Mouse (Mus musculus) intestine, postnatal 0 days (tissue): Measurements from ENCODE around the gene H2-Ke6. TPM values are rescaled to one million over a fixed set of nuclear protein-coding genes. Genes with fewer than 3 reads are reported as not detected.
"Not testable (repeated sequence)": the region's sequence is repeated elsewhere in the genome, so short reads cannot be mapped to it uniquely, and the experiment has no call there.

ENCODE experiments used
- ATAC-seq: fragments of 200-750 bp; cut with Nextera tagmentation; 2 replicates; pipeline ENCODE4 v1.8.0; 2017; ENCODE audit warnings: mild to moderate bottlenecking, moderate TSS enrichment, moderate library complexity
- H3K27ac ChIP-seq: fragments of 300-500 bp; sonication (generic); 2 replicates; pipeline ENCODE4 v1.5.1; 2014; ENCODE audit warnings: mild to moderate bottlenecking, low read depth, low read length, moderate library complexity
- H3K27me3 ChIP-seq: fragments of 300-500 bp; sonication (generic); replicated peaks from 2 replicates; pipeline ENCODE4 v1.6.1; 2014; ENCODE audit warnings: low read length, mixed read lengths; ENCODE audit not compliant: control insufficient read depth, insufficient read depth
- H3K36me3 ChIP-seq: fragments of 300-500 bp; sonication (generic); 2 replicates; pipeline ENCODE4 v1.6.1; 2014; ENCODE audit warnings: mild to moderate bottlenecking, moderate library complexity; ENCODE audit not compliant: control insufficient read depth, insufficient read depth
- H3K4me1 ChIP-seq: fragments of 300-500 bp; sonication (generic); replicated peaks from 2 replicates; pipeline ENCODE4 v1.6.1; 2014; ENCODE audit warnings: antibody characterized with exemption, low read length, mixed read lengths; ENCODE audit not compliant: control insufficient read depth, insufficient read depth
- H3K4me2 ChIP-seq: fragments of 300-500 bp; sonication (generic); replicated peaks from 2 replicates; pipeline ENCODE4 v1.6.1; 2014; ENCODE audit warnings: low read depth, mild to moderate bottlenecking, moderate library complexity
- H3K4me3 ChIP-seq: fragments of 300-500 bp; sonication (generic); 2 replicates; pipeline ENCODE4 v1.5.1; 2014; ENCODE audit warnings: low read depth, low read length
- H3K9ac ChIP-seq: fragments of 300-500 bp; sonication (generic); 2 replicates; pipeline ENCODE4 v1.6.1; 2014; ENCODE audit warnings: mild to moderate bottlenecking, low read depth, low read length
- H3K9me3 ChIP-seq: fragments of 300-500 bp; sonication (generic); 2 replicates; pipeline ENCODE4 v1.6.1; 2016; ENCODE audit warnings: mixed run types; ENCODE audit not compliant: control insufficient read depth
- CTCF ChIP-seq: sonication (generic); IDR thresholded peaks from 2 replicates; pipeline ENCODE4 v1.5.1; 2016; ENCODE audit warnings: low read depth, mild to moderate bottlenecking, control low read depth, antibody characterized with exemption, moderate library complexity
- WGBS: fragments of 180-500 bp; shearing (Covaris S2); extraction: QIAGEN DNeasy Blood & Tissue Kit; methylation state at CpG from one replicate; pipeline ENCODE4 v1.1.7; 2014; 5-methylcytosine and 5-hydroxymethylcytosine counted together
- polyA plus RNA-seq: library from polyadenylated mRNA; unstranded; fragments of >200 nt; fragmentation: Nextera tagmentation; extraction: Ambion mirVana; gene quantifications from 2 replicates; pipeline ENCODE4 v1.2.1, GENCODE M21; 2015

Gene H2-Ke6
- polyA plus RNA-seq, 1 experiment from 2014 or later: 59.8 TPM

GRCm38 (mm10) chr17:33995651-33996050 is 32.2 kb downstream of the H2-Ke6 start:
- Histone ChIP-seq H3K9me3 (no peaks in the 10 kb centered on the region), H3K27ac (no peak overlapping the region), H3K27me3 (no peaks in the 10 kb centered on the region), H3K36me3 (peaks cover 12% of the 10 kb centered on the region; the same call in 1 of the 2 replicates), H3K4me3 (no peak overlapping the region), H3K4me2 (no peak overlapping the region), H3K4me1 (no peaks in the 10 kb centered on the region), H3K9ac (no peak overlapping the region)
- no peak for ATAC-seq
- TF ChIP-seq CTCF: no peak
- WGBS: 56% methylated on average over 3 of the region's 3 CpGs

- TF ChIP-seq CTCF: no peak
- no peak overlapping the region for H3K4me3 ChIP-seq
- ATAC-seq: no peak
- no peaks in the 10 kb centered on the region for H3K9me3 ChIP-seq
- H3K4me2 ChIP-seq: no peak overlapping the region
- H3K27ac ChIP-seq: no peak overlapping the region
- no peaks in the 10 kb centered on the region for H3K27me3 ChIP-seq
- WGBS: 90% methylated on average over 8 of the region's 8 CpGs
- peaks cover 12% of the 10 kb centered on the region; the same call in 1 of the 2 replicates for H3K36me3 ChIP-seq
- no peaks in the 10 kb centered on the region for H3K4me1 ChIP-seq
- no peak overlapping the region for H3K9ac ChIP-seq
Observed at GRCm38 (mm10) chr17:33994959-33995358, 32.9 kb downstream of the H2-Ke6 start.

GRCm38 (mm10) chr17:33991788-33992664 is 35.8 kb downstream of the H2-Ke6 start:
- H3K9me3 ChIP-seq: no peaks in the 10 kb centered on the region
- peaks cover 9% of the 10 kb centered on the region; the same call in 1 of the 2 replicates for H3K36me3 ChIP-seq
- no peak overlapping the region for H3K9ac ChIP-seq
- ATAC-seq: peak; percentile 35; the same call in 1 of the 2 replicates
- no peaks in the 10 kb centered on the region for H3K4me1 ChIP-seq
- H3K4me3 ChIP-seq: no peak overlapping the region
- no peaks in the 10 kb centered on the region for H3K27me3 ChIP-seq
- 32% methylated on average over 10 of the region's 10 CpGs for WGBS
- H3K4me2 ChIP-seq: no peak overlapping the region
- TF ChIP-seq CTCF: peak; percentile 87
- no peak overlapping the region for H3K27ac ChIP-seq

GRCm38 (mm10) chr17:33982136-33982535 is 45.7 kb downstream of the H2-Ke6 start:
- not testable (repeated sequence) for H3K9me3 ChIP-seq, H3K27ac ChIP-seq, H3K27me3 ChIP-seq, H3K36me3 ChIP-seq, H3K4me3 ChIP-seq, H3K9ac ChIP-seq, H3K4me1 ChIP-seq, ATAC-seq
- peak overlapping the region; percentile 73; the same call in 1 of the 2 replicates for H3K4me2 ChIP-seq
- 10% methylated on average over 8 of the region's 8 CpGs for WGBS
- peak; percentile 88 for TF ChIP-seq CTCF

GRCm38 (mm10) chr17:33981192-33981909 is 46.5 kb downstream of the H2-Ke6 start:
- H3K9ac ChIP-seq, H3K36me3 ChIP-seq, H3K4me1 ChIP-seq, H3K9me3 ChIP-seq, H3K27me3 ChIP-seq: not testable (repeated sequence)
- peak overlapping the region; percentile 71; the same call in 1 of the 2 replicates for H3K27ac ChIP-seq
- TF ChIP-seq CTCF: peak; percentile 82
- H3K4me2 ChIP-seq: peak overlapping the region; percentile 73
- WGBS: under 1% methylated on average over 27 of the region's 27 CpGs
- peak overlapping the region; percentile 39 for H3K4me3 ChIP-seq
- ATAC-seq: peak; percentile 50
